Mouse (Mus musculus): ENCODE data around the gene Ctnna3.
A peak's percentile ranks its signal among the peaks of the same experiment; 100 is the strongest.

The Ctnna3 gene

DNA sequence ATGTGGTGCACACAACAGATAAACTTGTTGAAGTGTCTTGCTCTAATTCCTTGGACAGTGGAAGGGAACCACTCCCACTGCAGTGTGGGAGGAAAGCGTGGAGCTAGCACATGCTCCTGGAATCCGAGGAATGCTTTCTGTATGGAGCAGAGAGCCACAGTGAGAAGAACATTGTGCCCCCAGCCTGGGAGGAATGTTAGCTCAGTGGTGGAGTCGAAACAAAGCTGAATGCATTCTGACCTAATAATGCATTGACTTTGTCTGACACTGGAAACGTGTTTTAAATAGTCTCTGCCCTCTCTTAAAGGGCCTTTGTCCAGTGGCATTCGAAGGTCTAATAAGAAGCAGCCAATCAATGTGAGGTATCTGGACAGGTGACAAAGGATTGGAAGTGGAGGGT, 111.9 kb downstream of the Ctnna3 start:
- no peak for DNase-seq

GRCm38 (mm10) chr10:63542493-63542892, 112.6 kb downstream of the Ctnna3 start:
- no peak for DNase-seq

DNA sequence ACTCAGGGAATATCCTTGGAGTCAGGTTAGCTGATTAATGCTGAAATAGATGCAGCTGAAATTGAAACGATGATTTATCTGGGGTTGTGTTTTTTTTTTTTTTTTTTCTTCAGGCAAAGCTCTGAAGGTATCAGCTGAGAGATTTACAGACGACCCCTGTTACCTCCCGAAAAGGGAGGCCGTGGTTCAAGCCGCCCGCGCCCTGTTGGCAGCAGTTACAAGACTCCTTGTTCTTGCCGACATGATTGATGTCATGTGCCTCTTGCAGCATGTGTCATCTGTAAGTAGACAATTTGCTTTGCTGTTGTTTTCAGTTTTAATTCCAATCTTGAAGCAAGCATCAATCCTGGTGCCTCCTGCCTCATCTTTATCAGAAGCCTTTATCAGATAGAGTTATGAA, 136.8 kb downstream of the Ctnna3 start:
- no peak for DNase-seq

GRCm38 (mm10) chr10:63571561-63571960, 141.7 kb downstream of the Ctnna3 start:
- no peak for DNase-seq

GRCm38 (mm10) chr10:63572866-63573265, 143.0 kb downstream of the Ctnna3 start:
- DNase-seq: no peak

DNA sequence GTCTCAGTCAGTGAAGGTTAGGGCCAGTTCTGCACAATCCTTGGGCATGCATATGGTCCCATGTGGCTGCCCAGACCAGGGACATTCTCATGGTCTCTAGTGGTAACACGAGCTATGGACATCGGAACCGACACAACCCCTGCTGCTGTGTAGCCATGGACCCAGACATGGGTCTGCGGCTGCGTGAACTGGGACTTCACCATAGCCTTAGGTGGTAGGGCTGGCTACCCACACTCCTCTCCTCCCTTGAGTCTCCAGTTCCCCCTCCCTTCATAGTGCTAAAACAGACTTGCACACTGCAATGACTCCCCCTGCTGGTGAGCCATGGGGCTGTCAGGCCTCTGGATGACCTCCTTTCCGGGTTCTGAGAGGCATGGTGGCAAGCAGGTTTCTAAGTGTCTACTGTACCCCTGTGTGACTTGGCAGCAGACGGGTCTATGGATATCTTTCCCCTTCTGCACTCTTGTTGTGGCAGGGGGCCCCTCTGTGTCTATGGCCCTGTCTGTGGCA, 144.3 kb downstream of the Ctnna3 start:
- DNase-seq: peak; percentile 4

- peak; percentile 90 for DNase-seq
Measured at GRCm38 (mm10) chr10:63582608-63583007, 152.7 kb downstream of the Ctnna3 start.

DNA sequence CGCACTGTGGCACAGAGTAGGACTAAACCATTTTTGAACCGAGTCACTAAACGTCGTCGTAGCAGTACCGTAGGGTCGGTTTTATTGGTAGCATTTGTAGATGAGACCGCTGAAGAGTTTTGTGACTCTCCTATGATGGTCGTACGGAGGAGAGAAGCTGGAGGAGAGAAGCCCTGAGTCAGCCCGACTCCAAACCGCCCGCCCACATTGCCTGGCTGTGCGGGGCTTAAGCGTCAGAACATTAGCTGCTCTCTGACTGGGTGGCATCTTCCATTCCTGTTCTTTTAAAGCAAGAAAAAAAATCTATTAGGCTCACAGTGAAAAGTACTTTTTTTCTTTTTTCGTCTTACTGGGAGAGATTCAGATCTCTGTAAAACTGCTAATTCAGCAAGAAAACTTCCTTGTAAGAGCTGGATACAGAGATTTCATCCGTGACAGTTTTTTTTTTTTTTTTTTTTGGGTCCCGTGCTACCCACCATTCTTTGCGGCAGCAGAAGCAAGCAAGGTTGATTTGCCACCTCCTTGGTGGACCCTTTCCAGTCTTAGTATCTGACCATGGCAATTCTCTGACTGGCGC, 154.0 kb downstream of the Ctnna3 start:
- no peak for DNase-seq

- no peak for DNase-seq
Measured at GRCm38 (mm10) chr10:63599417-63599816, 169.5 kb downstream of the Ctnna3 start.

DNA sequence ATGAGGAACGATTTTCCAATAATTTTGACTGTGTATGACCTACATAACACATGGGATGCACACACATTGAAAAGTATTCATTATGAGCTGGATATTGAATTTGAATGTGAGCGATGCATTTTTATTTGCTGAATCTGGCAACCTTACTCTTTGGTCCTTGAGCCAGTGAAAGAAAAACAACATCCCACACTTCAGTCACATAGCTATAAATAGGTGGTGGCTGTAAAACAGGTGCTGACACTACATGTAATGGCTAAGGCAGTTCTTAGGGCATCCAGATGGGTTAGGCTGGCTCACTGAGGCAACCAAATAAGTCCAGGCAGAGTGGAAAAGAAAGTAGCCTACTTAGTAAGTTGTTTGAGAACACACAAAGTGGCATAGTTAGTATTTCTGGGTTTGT, 171.3 kb downstream of the Ctnna3 start:
- DNase-seq: no peak

GRCm38 (mm10) chr10:63628546-63628945, 198.6 kb downstream of the Ctnna3 start:
- DNase-seq: no peak

DNA sequence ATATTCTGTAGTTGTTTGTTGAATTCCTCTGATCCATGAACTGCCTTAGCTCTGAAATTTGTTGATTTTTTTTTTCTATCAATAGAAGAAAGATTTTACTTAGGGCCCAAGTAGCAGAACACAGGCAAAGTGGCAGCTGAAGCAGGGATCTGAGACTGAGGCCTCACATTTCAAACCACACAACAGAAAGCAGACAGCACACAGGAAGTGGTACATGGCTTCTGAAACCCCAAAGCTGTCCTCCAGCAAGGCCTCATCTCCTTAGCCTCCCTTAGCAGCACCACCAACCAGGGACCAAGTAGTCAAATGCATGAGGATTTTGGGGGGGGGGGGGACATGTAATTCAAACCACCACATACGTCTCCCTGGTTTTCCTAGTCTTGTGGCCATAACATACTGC, 204.0 kb downstream of the Ctnna3 start:
- no peak for DNase-seq

DNA sequence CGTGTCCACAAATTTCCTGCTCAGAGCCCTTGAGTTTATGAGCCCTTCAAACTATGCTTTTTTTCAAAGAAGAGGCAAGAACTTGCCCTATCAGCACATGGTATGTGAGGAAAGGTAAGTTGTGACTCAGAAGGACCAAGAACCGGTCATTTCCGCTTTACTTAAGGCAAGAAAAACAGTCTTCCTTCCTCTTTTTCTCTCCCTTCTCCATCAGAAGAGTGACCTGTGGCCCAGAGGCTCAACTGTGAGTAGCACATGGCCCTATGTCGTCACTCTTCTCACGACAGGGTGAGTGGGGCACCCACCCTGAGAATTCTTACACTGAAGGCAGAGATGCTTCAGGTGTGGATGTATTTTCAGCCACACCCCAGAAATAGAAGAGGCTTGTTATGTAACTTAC, 208.1 kb downstream of the Ctnna3 start:
- DNase-seq: no peak

DNA sequence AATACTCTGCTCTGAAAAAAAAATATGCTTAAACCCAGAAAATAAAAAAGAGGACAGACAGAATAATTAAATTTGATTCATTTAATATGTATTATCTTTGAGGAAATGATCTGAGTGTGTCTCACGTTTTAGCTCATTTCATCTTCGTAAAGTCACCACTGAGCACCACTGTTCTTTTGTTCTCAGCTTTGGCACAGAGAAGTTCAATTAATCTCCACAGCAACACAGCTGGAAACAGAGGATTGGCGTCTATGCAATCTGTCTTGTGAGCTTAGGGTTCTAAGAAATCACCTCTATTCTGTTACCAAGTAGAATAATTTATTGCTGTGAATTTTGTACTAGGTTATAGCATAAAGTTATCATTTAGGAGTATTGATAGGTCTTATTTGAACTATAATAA, 217.4 kb downstream of the Ctnna3 start:
- no peak for DNase-seq

DNA sequence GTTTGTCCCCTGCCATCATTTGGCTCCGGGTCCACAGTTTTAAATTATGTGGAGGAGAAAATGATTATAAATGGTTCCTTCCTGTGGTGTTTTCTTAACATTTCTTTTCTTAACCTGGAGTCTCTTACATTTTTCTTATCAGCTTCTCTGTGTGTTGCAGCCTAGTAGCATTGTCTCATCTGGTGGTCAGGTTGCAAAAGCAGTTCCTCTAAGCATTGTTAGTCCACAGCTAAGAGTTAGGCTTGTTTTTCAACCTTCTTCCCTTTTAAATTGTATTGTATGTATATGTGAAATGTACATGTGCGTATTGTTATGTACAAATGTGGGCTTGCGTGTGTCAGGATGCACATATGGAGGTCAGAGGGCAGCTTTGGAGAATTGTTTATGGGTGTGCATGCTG, 220.4 kb downstream of the Ctnna3 start:
- DNase-seq: no peak

DNA sequence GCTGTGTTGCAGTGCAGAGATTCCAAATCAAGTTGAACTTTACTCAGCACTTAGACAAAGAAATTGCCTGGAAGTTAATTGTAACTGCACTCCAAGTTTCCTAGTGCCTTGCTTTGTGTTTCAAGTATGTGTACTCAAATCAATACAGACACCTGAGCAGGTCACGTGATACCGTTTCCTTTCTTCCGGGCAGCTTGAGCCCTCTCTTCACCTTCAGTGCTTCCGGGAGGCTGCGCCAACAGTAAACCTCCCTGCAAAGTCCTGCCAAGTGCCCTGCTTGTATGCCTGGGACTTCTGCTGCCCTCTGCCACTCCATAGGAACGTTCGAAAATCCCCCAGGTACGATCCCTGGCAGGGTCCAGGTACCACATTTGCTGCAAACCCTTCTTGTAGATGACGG, 223.0 kb downstream of the Ctnna3 start:
- DNase-seq: peak; percentile 59

GRCm38 (mm10) chr10:63653571-63653970, 223.7 kb downstream of the Ctnna3 start:
- peak; percentile 88 for DNase-seq

DNA sequence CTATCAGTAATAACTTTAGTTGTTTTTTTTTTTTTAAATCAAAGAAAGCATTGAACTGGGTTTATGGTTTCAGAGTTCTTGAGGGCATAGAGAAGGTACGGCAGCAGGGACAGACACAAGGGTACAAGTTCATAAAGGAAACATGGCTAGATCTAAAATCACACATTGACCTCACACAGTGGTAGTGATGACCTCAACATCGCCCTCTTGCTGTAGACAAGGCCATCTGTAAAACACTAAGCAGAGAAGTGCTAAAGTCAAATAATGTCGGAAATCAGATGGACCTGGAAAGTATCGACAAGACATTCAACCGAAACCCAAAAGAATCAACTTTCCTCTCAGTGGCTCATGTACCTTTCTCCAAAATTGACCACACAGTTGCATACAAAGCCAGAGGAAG, 224.7 kb downstream of the Ctnna3 start:
- DNase-seq: no peak

- no peak for DNase-seq
Measured at GRCm38 (mm10) chr10:63676343-63676742, 246.4 kb downstream of the Ctnna3 start.

DNA sequence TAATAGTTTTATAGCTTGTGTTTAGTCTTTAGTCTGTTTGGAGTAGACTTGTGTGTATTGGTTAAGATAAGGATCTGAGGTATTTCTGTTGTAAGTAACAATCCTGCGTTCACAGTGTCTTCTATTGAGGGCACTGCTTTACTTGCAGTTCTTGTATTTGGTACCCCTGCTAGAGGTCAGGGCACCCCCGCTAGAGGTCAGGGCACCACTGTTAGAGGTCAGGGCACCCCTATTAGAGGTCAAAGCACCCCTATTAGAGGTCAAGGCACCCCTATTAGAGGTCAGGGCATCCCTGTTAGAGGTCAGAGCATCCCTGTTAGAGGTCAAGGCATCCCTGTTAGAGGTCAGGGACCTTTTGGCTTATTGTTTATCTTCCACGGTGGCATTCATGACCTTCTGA, 259.3 kb downstream of the Ctnna3 start:
- DNase-seq: no peak

GRCm38 (mm10) chr10:63689651-63690050, 259.8 kb downstream of the Ctnna3 start:
- DNase-seq: no peak

DNA sequence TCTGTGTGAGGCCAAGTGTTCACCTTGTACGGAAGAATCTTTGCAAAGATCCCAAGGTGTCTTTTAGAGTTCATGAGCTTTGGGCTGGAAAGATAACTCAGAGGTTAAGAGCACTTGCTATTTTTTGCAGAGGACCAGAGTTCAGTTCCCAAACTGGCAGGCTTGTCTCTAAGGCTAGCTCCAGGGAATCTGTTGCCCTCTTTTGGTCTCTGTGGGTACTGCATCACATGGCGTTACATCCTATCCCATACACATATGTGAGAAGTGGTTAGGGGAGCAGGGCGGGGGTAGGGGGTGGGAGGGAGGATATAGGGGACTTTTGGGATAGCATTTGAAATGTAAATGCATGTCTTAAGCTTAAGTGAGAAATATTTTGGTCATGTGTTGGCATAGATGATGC, 262.1 kb downstream of the Ctnna3 start:
- DNase-seq: peak; percentile 7

- DNase-seq: no peak
Measured at GRCm38 (mm10) chr10:63710211-63710610, 280.3 kb downstream of the Ctnna3 start.

DNA sequence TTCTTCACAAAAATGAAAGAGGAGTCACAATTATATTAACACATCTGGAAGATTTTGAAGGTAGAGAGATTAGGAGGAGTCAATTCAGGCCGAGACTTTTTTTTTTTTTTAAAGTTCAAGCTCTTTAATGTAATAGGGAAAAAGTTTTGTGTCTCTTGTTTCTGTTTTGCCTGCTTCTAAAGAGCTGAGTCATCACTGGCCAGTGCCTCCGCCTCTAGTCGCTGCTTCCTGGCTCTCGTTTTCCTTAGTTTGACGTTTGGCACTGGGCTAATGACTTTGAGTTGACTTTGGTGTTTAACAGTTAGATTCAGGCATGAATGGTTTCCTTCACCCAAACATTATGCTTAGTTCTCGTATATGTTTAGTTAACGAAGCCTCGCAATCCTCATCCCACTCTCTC, 282.6 kb downstream of the Ctnna3 start:
- DNase-seq: no peak

GRCm38 (mm10) chr10:63714151-63714550, 284.3 kb downstream of the Ctnna3 start:
- DNase-seq: no peak

GRCm38 (mm10) chr10:63768871-63769270, 339.0 kb downstream of the Ctnna3 start:
- DNase-seq: peak; percentile 72
